8 mouse cellular contexts compared by ENCODE assay signal in the genomic region with DNA sequence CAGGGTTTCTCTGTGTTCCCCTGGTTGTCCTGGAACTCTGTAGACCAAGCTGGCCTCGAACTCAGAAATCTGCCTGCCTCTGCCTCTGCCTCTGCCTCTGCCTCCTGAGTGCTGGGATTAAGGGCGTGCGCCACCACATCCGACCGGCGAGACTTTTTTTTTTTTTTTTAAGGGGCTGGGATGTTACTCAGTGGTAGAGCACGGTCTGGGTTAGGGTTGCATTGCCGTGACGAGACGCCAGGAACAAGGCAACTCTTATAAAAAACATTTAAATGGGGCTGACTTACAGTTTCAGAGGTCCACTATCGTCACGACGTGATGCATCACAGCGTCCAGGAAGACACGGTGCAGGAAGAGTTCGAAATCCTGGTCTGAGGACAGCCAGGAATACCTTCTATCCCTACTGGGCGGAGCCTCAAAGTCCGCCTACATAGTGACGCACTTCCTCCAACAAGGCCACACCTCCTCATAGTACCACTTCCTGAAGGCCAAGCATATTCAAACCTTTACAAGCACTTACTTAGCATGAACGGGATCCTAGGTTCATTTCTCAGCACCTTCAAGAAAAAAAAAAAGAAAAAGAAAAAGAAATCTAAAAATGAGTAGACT. TPM values are rescaled to one million over a fixed set of nuclear protein-coding genes. Genes with fewer than 3 reads are reported as not detected.
DNase-seq lines count a peak whose midpoint lies in the region; ATAC-seq lines count a peak whose summit lies in the region.

A gene (minus strand): TSS at position 360 of the 609 bp plus-strand sequence.

- H3K9me3 ChIP-seq in kidney, embryonic 16.5 days (ENCODE audit: low read length): no peaks in the 10 kb centered on the region
- no peaks in the 10 kb centered on the region for H3K9me3 ChIP-seq in intestine, embryonic 14.5 days (ENCODE audit: control insufficient read depth, low read length)

- no peaks in the 10 kb centered on the region for H3K27me3 ChIP-seq in kidney, embryonic 16.5 days (ENCODE audit: insufficient read depth, low read length)
- H3K27me3 ChIP-seq in intestine, embryonic 14.5 days (replicated peaks; ENCODE audit: control insufficient read depth, insufficient read depth, low read length): no peaks in the 10 kb centered on the region

- H3K4me2 ChIP-seq in kidney, embryonic 16.5 days (replicated peaks; ENCODE audit: low read depth, low read length): no peak within 1 kb of the TSS
- no peak within 1 kb of the TSS for H3K4me2 ChIP-seq in intestine, embryonic 14.5 days (ENCODE audit: low read length)

- no peaks in the 10 kb centered on the region for H3K4me1 ChIP-seq in kidney, embryonic 16.5 days (ENCODE audit: insufficient read depth, low read length)
- H3K4me1 ChIP-seq in intestine, embryonic 14.5 days (replicated peaks; ENCODE audit: control insufficient read depth, insufficient read depth, low read length): no peaks in the 10 kb centered on the region

- no peak within 1 kb of the TSS for H3K4me3 ChIP-seq in kidney, embryonic 16.5 days (ENCODE audit: low read length)
- H3K4me3 ChIP-seq in intestine, embryonic 14.5 days (ENCODE audit: low read depth, low read length): no peak within 1 kb of the TSS

- no peaks in the 10 kb centered on the region for H3K36me3 ChIP-seq in kidney, embryonic 16.5 days (ENCODE audit: insufficient read depth, low read length)
- no peaks in the 10 kb centered on the region for H3K36me3 ChIP-seq in intestine, embryonic 14.5 days (ENCODE audit: control insufficient read depth, insufficient read depth, low read length)

- WGBS in kidney, embryonic 16.5 days: 91% methylated on average over 20 of the region's 20 CpGs
- WGBS in intestine, embryonic 14.5 days: 94% methylated on average over 20 of the region's 20 CpGs

- no peak within 1 kb of the TSS for H3K9ac ChIP-seq in kidney, embryonic 16.5 days (replicated peaks; ENCODE audit: low read length)
- no peak within 1 kb of the TSS for H3K9ac ChIP-seq in intestine, embryonic 14.5 days (ENCODE audit: low read length)

- ATAC-seq in kidney, embryonic 16.5 days (ENCODE audit: low FRiP score, low TSS enrichment): no peak
- no peak for ATAC-seq in intestine, embryonic 14.5 days (replicated peaks; ENCODE audit: low FRiP score, low TSS enrichment, low read depth)
- no peak for ATAC-seq in megakaryocyte-erythroid progenitor cell, adult 5-6 weeks (replicated peaks; ENCODE audit: low FRiP score, low TSS enrichment, poor library complexity, severe bottlenecking)

- DNase-seq in kidney, postnatal 36 days: no peak
- no peak for DNase-seq in adrenal gland, postnatal 10 days
- DNase-seq in gastrocnemius, adult 8-10 months (ENCODE audit: low spot score in 2 of 2): no peak
- DNase-seq in intestine, embryonic 14.5 days (ENCODE audit: low spot score): no peak
- no peak for DNase-seq in cerebellum, adult 9-10 months
- no peak for DNase-seq in urinary bladder, postnatal 36 days (ENCODE audit: low spot score in 2 of 2)

- no peak within 1 kb of the TSS for H3K27ac ChIP-seq in kidney, embryonic 16.5 days (ENCODE audit: low read length)
- no peak within 1 kb of the TSS for H3K27ac ChIP-seq in intestine, embryonic 14.5 days (ENCODE audit: low read depth)

RNA-seq across cellular contexts. Expression of the gene that starts here (rescaled TPM):
- 23.8 and 29.5 TPM in 2 replicates for polyA plus RNA-seq in kidney, embryonic 16.5 days (2015; fragmentation: Nextera tagmentation; extraction: Ambion mirVana)
- total RNA-seq in adrenal gland, postnatal 10 days (2021): 100 to 1,000 TPM in 1 of 2 experiments, 10 to 100 TPM in 1; 88.5 to 109 TPM
- total RNA-seq in gastrocnemius, adult 8-10 months (2022): 10 to 100 TPM; 51.1 to 62.5 (median 60.0) TPM
- polyA plus RNA-seq in intestine, embryonic 14.5 days (2014; fragmentation: Nextera tagmentation; extraction: Ambion mirVana): 45.4 and 50.2 TPM in 2 replicates
- 196 and 235 TPM in 2 replicates for total RNA-seq in megakaryocyte-erythroid progenitor cell, adult 5-6 weeks (2014; fragmentation: Nextera tagmentation)
- 202 and 222 TPM in 2 replicates for total RNA-seq in megakaryocyte-erythroid progenitor cell, adult 5-6 weeks (2017)
